Mouse (Mus musculus): ENCODE data around the gene Lrrfip2. TPM values are rescaled to one million over a fixed set of nuclear protein-coding genes. Genes with fewer than 3 reads are reported as not detected.

Gene Lrrfip2
- polyA plus RNA-seq, 1 experiment from 2014 or later: 41.7 TPM

GRCm38 (mm10) chr9:111271056-111271433 is 153.7 kb downstream of the Lrrfip2 start:
- H3K4me3 ChIP-seq: peak overlapping the region; percentile 94
- peak; percentile 44 for ATAC-seq (ENCODE audit: insufficient number of reproducible peaks, insufficient read depth, low FRiP score, low TSS enrichment, low read depth)
- peak overlapping the region; percentile 83 for H3K9ac ChIP-seq
- H3K9me3 ChIP-seq: no peaks in the 10 kb centered on the region
- peaks cover 33% of the 10 kb centered on the region for H3K4me1 ChIP-seq
- H3K27me3 ChIP-seq: no peaks in the 10 kb centered on the region
- H3K27ac ChIP-seq: peak overlapping the region; percentile 97
- under 1% methylated on average over 32 of the region's 32 CpGs for WGBS
- H3K36me3 ChIP-seq: peaks cover 31% of the 10 kb centered on the region
- H3K4me2 ChIP-seq: peak overlapping the region; percentile 70

GRCm38 (mm10) chr9:111271434-111272160 is 154.2 kb downstream of the Lrrfip2 start, which contains the start of the genes Mlh1 and Epm2aip1:
Gene Mlh1, minus strand, starts transcription at chr9:111271791.
Gene Epm2aip1, plus strand, starts transcription at chr9:111271929.
- WGBS: under 1% methylated on average over 64 of the region's 64 CpGs
- Histone ChIP-seq H3K36me3 (peaks cover 30% of the 10 kb centered on the region), H3K27ac (peak within 1 kb of the TSS; percentile 97), H3K4me3 (peak within 1 kb of the TSS; percentile 94), H3K9ac (peak within 1 kb of the TSS; percentile 95), H3K4me2 (peak within 1 kb of the TSS; percentile 71), H3K27me3 (no peaks in the 10 kb centered on the region), H3K4me1 (peaks cover 38% of the 10 kb centered on the region), H3K9me3 (no peaks in the 10 kb centered on the region)
- ATAC-seq (ENCODE audit: insufficient number of reproducible peaks, insufficient read depth, low FRiP score, low TSS enrichment, low read depth): peak; percentile 99

GRCm38 (mm10) chr9:111272356-111272755 is 155.0 kb downstream of the Lrrfip2 start:
- no peaks in the 10 kb centered on the region for H3K9me3 ChIP-seq
- peaks cover 31% of the 10 kb centered on the region for H3K36me3 ChIP-seq
- peak overlapping the region; percentile 94 for H3K4me3 ChIP-seq
- peak overlapping the region; percentile 71 for H3K4me2 ChIP-seq
- WGBS: 10% methylated on average over 19 of the region's 19 CpGs
- H3K27ac ChIP-seq: peak overlapping the region; percentile 97
- H3K27me3 ChIP-seq: no peaks in the 10 kb centered on the region
- H3K4me1 ChIP-seq: peaks cover 40% of the 10 kb centered on the region
- H3K9ac ChIP-seq: peak overlapping the region; percentile 95
- ATAC-seq (ENCODE audit: insufficient number of reproducible peaks, insufficient read depth, low FRiP score, low TSS enrichment, low read depth): no peak

- H3K27ac ChIP-seq: no peak overlapping the region
- H3K4me2 ChIP-seq: peak overlapping the region; percentile 71
- H3K9me3 ChIP-seq: no peaks in the 10 kb centered on the region
- H3K4me3 ChIP-seq: peak overlapping the region; percentile 94
- H3K36me3 ChIP-seq: peaks cover 38% of the 10 kb centered on the region
- no peaks in the 10 kb centered on the region for H3K27me3 ChIP-seq
- no peak for ATAC-seq (ENCODE audit: insufficient number of reproducible peaks, insufficient read depth, low FRiP score, low TSS enrichment, low read depth)
- peaks cover 40% of the 10 kb centered on the region for H3K4me1 ChIP-seq
- 68% methylated on average over 15 of the region's 15 CpGs for WGBS
- peak overlapping the region; percentile 95 for H3K9ac ChIP-seq
These were observed 155.8 kb downstream of the Lrrfip2 start for GRCm38 (mm10) chr9:111272996-111273785.

- H3K27ac ChIP-seq: no peak overlapping the region
- ATAC-seq (ENCODE audit: insufficient number of reproducible peaks, insufficient read depth, low FRiP score, low TSS enrichment, low read depth): no peak
- H3K4me3 ChIP-seq: peak overlapping the region; percentile 94
- no peaks in the 10 kb centered on the region for H3K27me3 ChIP-seq
- no peak overlapping the region for H3K9ac ChIP-seq
- H3K9me3 ChIP-seq: no peaks in the 10 kb centered on the region
- 82% methylated on average over 1 of the region's 1 CpGs for WGBS
- H3K4me2 ChIP-seq: peak overlapping the region; percentile 71
- peaks cover 45% of the 10 kb centered on the region for H3K36me3 ChIP-seq
- H3K4me1 ChIP-seq: peaks cover 40% of the 10 kb centered on the region
These were observed 156.6 kb downstream of the Lrrfip2 start for GRCm38 (mm10) chr9:111273958-111274357.

- WGBS: 39% methylated on average over 1 of the region's 1 CpGs
- no peak overlapping the region for H3K27ac ChIP-seq
- H3K4me2 ChIP-seq: peak overlapping the region; percentile 71
- H3K9ac ChIP-seq: peak overlapping the region; percentile 44; the same call in 1 of the 2 replicates
- peaks cover 54% of the 10 kb centered on the region for H3K36me3 ChIP-seq
- peak overlapping the region; percentile 26; the same call in 1 of the 2 replicates for H3K4me3 ChIP-seq
- H3K4me1 ChIP-seq: peaks cover 40% of the 10 kb centered on the region
- no peak for ATAC-seq (ENCODE audit: insufficient number of reproducible peaks, insufficient read depth, low FRiP score, low TSS enrichment, low read depth)
- no peaks in the 10 kb centered on the region for H3K9me3 ChIP-seq
- no peaks in the 10 kb centered on the region for H3K27me3 ChIP-seq
These were observed 157.8 kb downstream of the Lrrfip2 start for GRCm38 (mm10) chr9:111275156-111275555.

Other genes starting within 250 kb of the Lrrfip2 start
- gene Als2cl, start 237.7 kb upstream of the Lrrfip2 start, polyA plus RNA-seq (2015; fragmentation: Nextera tagmentation; extraction: Ambion mirVana): 4.3 and 4.6 TPM in 2 replicates
- gene Tmie, start 237.5 kb upstream of the Lrrfip2 start, polyA plus RNA-seq (2015; fragmentation: Nextera tagmentation; extraction: Ambion mirVana): 2.3 and 2.4 TPM in 2 replicates
- not detected in 2 replicates for gene Fam240a, start 200.7 kb upstream of the Lrrfip2 start, polyA plus RNA-seq (2015; fragmentation: Nextera tagmentation; extraction: Ambion mirVana)
- gene Tdgf1, start 171.4 kb upstream of the Lrrfip2 start, polyA plus RNA-seq (2015; fragmentation: Nextera tagmentation; extraction: Ambion mirVana): 0.62 and 0.87 TPM in 2 replicates
- gene Lrrc2, start 166.0 kb upstream of the Lrrfip2 start, polyA plus RNA-seq (2015; fragmentation: Nextera tagmentation; extraction: Ambion mirVana): 0.28 and 0.62 TPM in 2 replicates
- gene Rtp3, start 127.0 kb upstream of the Lrrfip2 start, polyA plus RNA-seq (2015; fragmentation: Nextera tagmentation; extraction: Ambion mirVana): 0.11 and 0.20 TPM in 2 replicates
- gene Ltf, start 98.3 kb upstream of the Lrrfip2 start, polyA plus RNA-seq (2015; fragmentation: Nextera tagmentation; extraction: Ambion mirVana): 0.46 and 1.6 TPM in 2 replicates
- 0.62 and 0.63 TPM in 2 replicates for gene Ccrl2, start 60.1 kb upstream of the Lrrfip2 start, polyA plus RNA-seq (2015; fragmentation: Nextera tagmentation; extraction: Ambion mirVana)
- gene Mlh1, start 154.2 kb downstream of the Lrrfip2 start, polyA plus RNA-seq (2015; fragmentation: Nextera tagmentation; extraction: Ambion mirVana): 35.3 and 39.1 TPM in 2 replicates
- 32.0 and 37.2 TPM in 2 replicates for gene Epm2aip1, start 154.3 kb downstream of the Lrrfip2 start, polyA plus RNA-seq (2015; fragmentation: Nextera tagmentation; extraction: Ambion mirVana)
- gene Trank1, start 194.1 kb downstream of the Lrrfip2 start, polyA plus RNA-seq (2015; fragmentation: Nextera tagmentation; extraction: Ambion mirVana): 0.44 and 0.49 TPM in 2 replicates